Mouse (Mus musculus): Measurements from ENCODE around the gene Gpr146.
"Not testable (repeated sequence)": the region's sequence is repeated elsewhere in the genome, so short reads cannot be mapped to it uniquely, and the experiment has no call there.

Gpr146 gene

DNA sequence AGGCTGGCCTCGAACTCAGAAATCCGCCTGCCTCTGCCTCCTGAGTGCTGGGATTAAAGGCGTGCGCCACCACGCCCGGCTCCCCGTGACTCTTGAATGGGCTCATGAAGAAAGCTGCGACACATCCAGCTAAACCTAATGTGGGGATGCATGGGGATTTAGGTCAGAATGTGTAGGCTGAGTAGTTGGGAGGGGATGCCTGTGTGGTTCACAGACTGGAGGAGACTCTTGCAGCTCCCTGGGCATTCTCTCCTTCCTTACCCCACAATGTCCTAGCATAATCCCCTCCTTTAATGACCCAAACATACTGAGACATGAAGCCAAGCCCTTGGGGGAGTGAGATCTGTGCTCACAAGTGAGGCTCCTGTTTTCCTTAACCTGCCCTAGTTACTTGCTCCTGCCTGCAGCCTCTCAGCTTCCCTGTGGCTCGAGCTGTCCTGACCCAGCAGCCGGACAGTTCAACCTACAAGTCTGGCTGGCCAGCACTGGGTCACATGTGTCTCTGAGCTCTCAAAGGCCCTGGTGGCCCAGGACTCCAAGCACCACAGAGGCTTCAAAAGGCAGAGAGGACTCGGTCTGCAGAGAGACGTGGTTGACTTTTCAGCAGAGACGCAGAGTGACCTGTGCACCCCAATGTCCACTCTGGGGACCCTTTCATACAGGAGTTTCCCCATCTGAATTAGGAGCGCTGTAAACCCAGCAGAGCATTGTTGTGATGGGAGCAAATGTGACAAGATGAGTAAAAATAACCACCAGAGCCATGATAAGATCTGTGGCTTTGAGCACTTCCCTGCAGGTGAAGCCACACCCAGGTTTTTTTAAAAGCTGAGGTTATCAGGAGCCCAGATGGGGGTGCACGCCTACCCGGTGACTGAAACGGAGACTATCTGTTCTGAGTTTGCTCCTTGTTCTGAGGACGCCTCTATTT is 4.4 kb downstream of the Gpr146 start:
- DNase-seq (ENCODE audit: low spot score): no peak

DNA sequence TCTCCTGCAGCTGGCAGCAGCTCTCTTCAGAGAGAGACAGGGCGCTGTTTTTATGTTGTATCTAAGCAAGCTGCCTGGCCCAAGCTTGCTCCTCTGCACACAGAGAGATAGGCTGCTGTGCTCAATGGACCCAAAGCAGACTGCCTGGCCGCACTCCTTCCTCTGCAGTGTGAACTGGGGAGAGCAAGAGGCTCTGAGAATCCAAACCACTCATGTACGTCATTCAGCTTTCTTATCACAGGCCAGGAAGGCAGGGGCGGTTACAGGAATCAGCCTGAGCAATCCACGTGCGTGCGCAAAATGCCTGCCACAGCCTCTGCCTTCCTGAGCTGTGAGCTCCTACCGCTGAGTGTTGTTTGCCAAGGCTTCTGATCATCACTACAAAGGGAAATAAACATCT is 5.3 kb downstream of the Gpr146 start:
- no peak for DNase-seq (ENCODE audit: low spot score)

DNA sequence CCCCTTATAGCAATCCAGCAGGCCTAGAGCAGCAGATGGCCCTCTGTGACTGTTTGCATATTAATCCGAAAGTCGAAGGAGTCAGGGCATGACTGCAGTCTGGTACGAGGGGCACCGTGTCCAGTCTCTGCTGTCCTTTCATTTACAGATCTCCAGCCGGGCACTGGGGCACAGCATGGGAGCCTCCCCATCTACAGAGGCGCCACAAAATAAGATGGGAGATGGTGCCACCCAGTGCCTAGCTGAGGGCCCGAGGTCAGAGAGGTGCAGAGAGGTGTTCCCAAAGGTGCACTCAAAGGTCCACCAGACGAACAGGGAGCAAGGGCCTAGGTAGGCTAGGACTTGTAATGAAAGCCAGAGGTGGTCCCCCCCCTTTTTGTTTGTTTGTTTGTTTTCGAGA is 5.7 kb downstream of the Gpr146 start:
- no peak for DNase-seq (ENCODE audit: low spot score)

DNA sequence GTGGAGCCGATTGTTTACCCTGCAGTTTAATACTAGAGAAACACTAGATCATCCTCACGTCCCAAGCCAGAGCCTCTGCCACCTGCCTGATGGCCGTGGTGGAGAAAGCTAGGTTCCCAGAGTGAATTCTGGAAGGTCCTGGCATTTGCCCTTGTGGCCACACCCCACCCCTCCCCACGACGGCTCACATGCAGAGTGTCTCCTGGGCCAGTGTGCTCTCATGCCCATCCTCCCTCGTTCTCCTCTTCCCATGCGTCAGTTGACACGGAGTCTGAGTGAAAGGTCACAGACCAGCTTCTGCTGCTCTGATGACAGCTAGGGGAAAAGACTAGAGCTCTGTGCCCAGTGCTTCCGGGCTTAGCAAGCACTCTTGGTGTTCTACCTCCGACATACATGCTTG is 7.0 kb downstream of the Gpr146 start:
- DNase-seq (ENCODE audit: low spot score): no peak

DNA sequence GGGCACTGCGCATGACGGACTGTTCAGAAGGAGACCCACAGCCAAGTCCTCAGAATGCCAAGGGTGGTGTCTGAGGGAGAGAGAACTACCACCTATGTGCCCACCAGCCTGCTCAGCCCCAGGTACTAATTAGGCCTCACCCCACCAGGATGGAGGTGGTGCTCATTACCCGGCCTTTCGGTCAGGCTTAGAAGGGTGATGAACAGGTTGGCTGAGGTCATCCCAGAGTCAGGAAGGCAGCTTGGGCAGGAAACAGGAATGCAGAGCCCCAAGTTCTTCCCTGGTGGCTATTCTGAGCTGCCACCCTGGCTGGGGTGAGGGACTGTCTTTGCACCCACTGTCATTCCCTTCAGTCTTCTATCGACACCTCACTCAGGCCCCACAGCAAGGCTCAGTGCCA is 8.6 kb downstream of the Gpr146 start:
- DNase-seq (ENCODE audit: low spot score): no peak

DNA sequence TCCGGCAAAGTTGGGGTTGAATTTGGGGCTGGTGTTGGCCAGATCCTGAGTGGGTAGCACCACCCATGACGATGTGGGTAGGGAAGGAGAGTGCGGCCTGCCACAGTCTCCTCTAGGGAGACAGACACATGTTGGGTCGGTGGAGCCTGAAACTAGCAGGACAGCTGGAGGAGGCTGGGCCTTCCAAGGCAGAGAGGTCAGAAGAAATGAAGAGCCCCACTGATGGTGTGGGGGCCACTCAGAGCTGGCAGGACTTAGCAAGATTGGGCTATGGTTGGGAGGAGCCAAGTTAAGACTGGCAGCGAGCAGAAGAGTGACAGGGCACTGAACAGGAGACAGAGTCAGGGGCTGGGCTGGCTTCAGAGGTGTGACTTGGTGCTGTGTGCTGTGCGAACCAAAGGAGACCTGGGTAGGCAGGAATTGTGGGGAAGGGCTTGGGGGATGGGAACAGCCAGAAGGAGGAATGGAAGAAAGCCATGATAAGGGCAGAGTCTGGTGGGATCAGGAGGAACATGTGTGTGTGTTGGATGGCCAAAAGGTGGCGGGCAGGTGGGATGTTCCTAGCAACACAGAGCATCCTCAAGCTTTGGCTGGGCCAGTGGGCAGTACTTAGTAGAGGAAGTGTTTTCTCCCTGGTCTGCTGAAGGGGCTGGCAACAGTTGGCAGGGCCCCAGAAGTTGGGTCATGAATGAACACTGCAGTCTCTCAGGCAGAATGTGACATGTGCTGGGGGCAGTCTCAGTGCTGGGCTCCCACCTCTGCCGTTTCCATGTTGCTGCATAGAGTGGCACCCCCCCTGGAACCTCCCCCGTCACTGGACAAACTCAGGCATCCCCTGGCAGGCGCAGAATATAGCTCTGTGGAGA is 10.1 kb downstream of the Gpr146 start:
- no peak for DNase-seq (ENCODE audit: low spot score)

DNA sequence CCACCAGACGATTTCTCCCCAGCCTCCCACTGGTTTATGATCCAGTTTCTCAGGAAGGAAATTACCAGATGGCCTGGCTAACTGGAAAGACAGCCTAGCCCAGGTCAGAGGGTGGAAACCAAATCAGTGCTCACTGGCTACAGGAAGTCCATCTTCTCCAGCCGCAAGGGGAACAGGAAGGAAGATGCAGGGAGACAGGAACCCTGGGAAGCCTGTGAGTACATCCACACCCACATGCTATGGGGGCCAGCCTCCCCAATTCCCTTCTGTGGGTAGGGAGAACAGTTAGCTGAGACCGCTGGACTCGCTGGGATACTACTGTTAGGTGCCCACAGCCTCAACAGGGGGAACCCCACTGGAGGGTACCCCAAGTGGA is 10.7 kb downstream of the Gpr146 start:
- no peak for DNase-seq (ENCODE audit: low spot score)

DNA sequence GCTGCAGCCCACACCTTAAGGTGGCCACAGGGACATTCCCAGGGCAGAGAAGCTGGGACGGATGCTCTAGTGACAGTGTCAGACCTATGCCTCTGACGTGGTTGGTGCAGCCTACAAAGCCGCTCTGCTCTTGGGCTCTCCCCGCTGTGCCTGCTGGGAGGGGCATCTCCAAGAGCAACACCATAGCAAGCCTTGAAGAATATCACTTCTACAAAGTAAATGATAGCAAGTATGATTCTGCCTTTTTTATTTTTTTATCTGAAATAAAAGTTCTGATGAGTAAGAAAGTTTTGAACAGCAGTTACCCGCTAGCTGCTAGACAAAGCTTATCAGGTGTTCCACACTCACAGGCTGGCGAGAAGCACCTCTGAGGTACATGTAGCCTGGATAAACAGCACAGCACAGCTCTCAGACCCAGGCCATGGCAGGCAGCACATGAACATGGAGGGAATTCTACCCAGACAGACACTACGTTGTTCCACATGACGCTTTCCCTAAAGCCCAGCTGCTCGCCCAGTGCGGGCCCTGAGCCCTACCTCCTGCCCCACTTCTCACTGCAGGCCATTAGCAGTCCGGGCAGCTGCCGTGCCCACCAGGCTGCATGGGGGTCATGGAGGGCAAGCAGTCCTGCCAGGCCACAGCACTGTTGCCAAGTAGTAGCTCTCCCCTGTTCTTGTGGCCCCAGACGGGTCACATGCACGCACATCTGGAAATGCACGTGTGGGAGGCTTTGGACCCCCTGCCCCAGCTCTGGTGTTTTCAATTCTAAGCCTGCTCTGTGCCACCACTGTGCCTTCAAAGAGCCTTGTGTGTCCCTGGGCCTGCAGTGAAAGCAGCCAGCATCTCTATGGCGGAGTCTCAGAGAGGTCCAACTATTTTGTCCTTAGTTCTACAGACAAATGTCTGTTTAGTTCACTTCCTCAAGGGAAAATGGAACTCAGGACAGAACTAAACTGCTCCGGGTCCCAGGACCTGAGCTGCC is 11.5 kb downstream of the Gpr146 start:
- DNase-seq (ENCODE audit: low spot score): no peak

DNA sequence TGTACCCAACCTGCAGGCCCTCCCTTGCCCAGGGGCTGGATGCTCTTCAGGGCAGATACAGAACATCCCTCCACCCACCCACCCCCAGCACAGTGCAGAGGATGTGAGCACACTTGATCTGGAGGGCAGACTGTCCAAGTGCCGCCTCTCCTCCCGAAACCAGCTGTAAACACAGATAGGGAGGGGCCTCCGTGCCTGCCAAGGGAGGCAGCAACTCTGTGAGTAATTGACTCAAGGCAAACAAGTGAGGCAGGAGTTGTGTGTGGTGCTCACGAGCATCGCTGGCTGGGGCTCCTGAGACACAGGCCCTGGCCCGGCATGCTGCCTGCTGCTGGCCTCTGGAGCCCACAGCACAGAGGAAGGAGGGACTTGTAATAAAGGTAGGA is 12.2 kb downstream of the Gpr146 start:
- no peak for DNase-seq (ENCODE audit: low spot score)

DNA sequence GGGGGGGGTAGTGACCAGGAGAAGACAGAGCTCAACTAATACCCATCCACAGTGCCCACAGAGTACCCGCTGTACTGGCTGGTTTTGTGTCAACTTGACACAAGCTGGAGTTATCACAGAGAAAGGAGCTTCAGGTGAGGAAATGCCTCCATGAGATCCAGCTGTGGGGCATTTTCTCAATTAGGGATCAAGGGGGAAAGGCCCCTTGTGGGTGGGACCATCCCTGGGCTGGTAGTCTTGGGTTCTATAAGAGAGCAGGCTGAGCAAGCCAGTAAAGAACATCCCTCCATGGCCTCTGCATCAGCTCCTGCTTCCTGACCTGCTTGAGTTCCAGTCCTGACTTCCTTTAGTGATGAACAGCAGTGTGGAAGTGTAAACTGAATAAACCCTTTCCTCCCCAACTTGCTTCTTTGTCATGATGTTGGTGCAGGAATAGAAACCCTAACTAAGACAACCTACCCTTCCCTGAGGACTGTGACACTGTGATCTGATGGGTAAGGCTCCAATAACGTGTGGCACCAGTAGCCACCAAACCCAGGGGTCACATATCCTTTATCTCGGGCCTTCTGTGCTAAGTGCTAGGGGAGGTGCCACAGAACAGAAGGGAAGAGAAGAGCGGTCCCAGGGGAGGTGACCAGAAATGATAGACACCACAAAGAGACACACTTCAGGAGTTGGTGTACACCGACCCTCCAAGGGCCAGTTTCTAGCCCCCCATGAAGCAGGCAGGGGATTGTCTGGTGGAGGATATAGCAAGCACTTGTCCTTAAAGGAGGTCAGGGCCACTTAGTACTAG is 13.0 kb downstream of the Gpr146 start:
- not testable (repeated sequence) for DNase-seq (ENCODE audit: low spot score)

DNA sequence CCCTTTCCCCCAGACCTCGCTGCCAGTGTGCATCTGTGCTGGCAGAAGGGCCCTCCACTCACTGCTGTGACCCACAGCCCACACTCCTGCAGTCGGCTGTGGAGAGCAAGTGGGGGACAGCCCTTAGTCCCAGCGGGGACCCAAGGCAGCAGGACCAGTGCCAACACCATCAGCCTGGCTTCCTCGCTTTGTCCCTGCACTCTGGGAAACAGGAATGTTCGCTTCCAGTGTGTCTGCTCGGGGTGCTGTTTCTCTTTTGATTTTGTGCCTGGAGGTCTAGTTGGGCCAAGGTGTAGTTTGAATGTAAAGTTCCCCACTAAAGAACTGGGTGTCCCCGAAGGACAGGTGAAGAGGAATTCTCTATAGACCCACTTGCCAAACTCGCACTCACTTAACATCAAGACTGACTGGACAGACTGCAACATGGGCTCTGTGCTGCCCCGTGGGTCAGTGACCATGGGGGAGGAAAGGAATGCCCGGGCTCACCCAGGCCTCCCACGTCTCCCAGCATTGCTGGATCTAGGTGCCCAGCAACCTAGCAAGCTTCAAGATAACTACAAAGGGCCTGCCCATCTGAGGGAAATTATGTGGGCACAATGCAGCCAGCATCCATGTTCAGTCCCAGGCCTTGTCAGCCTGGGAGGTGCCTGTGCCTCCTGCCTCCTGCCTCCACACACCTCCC is 14.0 kb downstream of the Gpr146 start:
- no peak for DNase-seq (ENCODE audit: low spot score)

DNA sequence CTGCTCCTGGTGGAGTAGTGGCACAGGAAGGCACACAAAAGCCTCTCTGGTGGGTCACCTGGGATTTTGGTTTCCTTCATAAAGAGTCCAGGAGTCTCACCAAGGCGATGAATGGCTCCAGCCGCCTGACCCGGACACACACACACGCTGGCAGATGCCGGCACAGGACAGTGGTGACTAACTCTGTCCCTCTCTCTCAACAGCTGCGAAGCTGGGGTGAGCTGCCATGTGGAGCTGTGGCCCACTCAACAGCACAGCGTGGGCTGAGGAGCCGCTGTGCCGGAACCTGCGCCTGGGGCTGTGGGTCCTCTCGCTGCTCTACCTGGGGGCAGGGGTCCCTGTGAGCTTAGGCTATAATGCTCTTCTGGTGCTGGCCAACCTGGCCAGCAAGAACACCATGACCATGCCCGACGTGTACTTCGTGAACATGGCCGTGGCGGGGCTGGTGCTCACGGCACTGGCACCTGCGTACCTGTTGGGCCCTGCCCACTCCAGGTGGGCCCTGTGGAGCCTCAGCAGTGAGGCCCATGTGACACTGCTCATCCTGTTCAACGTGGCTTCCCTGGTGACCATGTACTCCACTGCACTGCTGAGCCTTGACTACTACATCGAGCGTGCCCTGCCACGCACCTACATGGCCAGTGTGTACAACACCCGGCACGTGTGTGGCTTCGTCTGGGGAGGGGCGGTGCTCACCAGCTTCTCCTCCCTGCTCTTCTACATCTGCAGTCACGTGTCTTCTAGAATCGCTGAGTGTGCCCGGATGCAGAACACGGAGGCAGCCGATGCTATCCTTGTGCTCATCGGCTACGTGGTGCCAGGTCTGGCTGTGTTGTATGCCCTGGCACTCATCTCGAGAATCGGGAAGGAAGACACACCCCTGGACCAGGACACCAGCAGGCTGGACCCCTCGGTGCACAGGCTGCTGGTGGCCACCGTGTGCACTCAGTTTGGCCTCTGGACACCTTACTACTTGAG is 15.0 kb downstream of the Gpr146 start:
- DNase-seq (ENCODE audit: low spot score): no peak

DNA sequence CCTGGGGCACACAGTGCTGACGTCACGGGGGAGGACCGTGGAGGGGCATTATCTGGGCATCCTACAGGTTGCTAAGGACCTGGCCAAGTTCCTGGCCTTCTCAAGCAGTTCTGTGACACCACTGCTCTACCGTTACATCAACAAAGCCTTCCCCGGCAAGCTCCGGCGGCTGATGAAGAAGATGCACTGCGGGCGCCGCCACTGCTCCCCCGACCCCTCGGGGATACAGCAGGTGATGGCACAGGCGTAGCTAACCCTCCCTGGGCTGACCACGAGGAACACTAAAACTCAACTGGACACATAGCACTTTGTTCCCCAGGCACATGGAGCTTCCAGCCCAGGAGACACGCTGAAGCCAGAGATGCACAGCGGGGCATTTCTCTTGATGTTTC is 15.7 kb downstream of the Gpr146 start:
- no peak for DNase-seq (ENCODE audit: low spot score)

DNA sequence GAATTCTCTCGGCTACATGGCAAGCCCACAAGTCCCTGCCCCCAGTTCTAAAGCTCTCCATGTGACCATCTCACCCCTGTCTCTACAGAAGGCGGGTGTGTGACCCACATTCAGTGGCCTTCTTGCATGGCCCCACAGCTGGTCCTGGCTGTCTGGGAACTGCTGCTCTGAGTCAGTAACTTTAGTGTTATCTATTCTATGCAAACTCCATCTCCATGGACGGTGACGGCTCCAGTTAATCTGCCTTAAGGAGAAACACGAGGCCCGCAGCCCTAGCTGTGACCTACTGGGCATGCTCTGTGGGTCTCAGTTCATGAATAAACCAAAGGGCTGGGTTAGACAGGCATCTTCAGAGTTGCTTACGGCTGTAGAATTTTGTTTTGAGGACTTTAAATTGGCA is 16.9 kb downstream of the Gpr146 start:
- no peak for DNase-seq (ENCODE audit: low spot score)

DNA sequence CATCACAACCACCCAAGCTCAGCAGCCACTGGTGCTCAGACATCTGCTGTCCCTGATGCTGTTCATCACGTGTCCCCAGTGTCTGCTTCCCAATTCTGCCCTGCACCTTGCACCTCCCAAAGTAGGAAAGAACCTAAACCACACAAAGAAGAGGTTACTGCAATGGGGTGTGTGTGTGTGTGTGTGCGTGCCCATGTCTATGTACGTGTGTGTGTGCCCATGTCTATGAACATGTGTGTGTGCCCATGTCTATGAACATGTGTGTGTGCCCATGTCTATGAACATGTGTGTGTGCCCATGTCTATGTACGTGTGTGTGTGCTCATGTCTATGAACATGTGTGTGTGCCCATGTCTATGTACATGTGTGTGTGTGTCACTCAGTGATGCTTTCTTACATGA is 18.0 kb downstream of the Gpr146 start:
- no peak for DNase-seq (ENCODE audit: low spot score)

DNA sequence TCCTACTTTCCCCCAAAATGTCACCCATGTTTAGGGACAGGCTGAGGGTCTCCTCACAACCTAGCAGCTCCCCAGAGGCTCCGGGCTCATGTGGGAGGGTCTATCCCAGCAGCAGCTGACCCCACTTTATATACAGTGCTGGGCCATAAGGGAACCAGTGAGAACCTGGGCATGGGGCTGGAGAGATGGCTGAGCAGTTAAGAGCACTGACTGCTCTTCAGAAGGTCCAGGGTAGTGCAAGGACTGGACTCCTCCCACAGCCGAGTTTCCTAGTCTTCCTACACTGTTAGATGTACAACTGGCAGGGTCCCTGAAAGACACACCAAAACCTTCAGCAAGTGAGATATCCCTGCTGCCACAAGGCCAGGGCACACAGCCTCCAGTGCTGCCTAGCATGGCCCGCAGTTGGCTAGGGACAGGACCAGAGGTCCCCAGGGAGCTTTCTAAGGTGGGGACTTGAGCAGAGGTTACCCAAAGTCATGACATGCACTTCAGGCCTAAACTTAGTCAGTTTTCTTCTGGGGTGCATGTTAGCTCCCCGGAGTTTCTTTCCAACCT is 19.9 kb downstream of the Gpr146 start:
- DNase-seq (ENCODE audit: low spot score): no peak

DNA sequence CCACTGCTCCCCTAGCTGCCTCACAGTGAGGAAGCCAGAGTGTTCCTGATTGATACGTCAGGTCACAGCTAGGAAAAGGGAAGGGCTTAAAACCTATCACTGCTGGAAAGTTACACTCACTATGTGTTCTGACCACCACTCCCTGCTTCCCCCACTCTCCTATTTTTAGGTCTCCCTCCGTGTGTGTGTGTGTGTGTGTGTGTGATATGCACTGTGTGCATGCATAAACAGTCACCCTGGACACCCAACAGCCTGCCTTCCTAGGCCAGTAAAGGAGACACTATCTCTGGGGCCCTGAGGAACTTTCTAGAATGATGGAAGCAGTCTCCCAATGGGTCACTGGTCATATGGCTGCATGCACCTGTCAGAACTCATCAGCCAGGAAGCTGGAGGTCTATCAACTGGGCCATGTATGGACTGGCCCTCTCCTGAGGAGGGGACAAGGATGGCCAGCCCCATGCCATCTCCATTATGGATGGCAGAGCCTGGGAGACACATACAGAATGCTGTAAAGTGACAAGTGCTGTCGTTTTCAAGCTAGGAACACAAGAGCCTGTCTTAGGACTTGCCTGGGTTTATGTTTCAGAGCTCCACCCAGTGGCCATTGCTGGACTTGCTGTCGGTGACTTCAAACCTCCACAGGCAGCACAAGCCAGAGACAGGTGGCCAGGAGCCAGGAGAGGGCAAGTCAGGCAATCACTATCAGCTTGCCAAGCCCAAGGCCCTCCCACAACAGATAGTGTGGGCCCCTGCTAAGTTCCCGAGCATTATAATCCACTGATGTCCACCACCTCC is 20.7 kb downstream of the Gpr146 start:
- peak; percentile 70 for DNase-seq (ENCODE audit: low spot score)

DNA sequence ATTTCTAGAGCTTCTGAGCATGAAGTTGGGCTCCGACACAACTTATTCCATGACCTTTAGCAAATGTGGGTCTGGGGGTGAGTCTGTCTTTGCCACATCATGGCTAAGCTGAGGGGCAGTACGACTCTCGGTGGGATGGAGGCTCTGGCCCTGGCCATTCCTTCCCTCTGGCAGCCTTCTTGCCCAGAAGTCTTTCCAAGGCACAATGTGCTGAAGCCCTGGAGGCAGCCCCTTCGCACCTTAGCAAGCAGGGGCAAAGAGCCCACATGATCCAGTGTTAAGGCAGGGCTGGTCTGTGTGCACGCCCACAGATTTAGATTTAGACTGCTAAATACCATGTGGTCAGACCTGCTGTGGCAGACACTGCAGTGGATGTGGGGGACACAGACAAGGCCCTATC is 21.3 kb downstream of the Gpr146 start:
- DNase-seq (ENCODE audit: low spot score): no peak
